In genomic region chr8:121591178-121592066, GRCm38 (mm10) we compare ENCODE assay signal across 8 mouse cellular contexts. TPM values are rescaled to one million over a fixed set of nuclear protein-coding genes. Genes with fewer than 3 reads are reported as not detected.
DNase-seq lines count a peak whose midpoint lies in the region; ATAC-seq and TF ChIP-seq lines count a peak whose summit lies in the region.

No protein-coding gene starts in this region.

- TF ChIP-seq CTCF in C2C12 (IDR thresholded peaks at IDR 0.05; ENCODE audit: control insufficient read depth, insufficient read depth, insufficient read length) (no peak), Patski (IDR thresholded peaks at IDR 0.05) (no peak)
- peak; percentile 69 for TF ChIP-seq CTCF in hindbrain, postnatal 0 days (IDR thresholded peaks at IDR 0.05; ENCODE audit: low read depth)

- POLR2A ChIA-PET in Patski (lab: Charles Lee), result interaction anchor here (0.6 to 4.1 kb wide), 5 partner anchors 12 to 71 kb away, joined by 3 to 25 read pairs (median 3); partner anchors contain the start of gene Fbxo31

- no peak overlapping the region for H3K27ac ChIP-seq in forebrain, embryonic 11.5 days (ENCODE audit: low read depth, low read length)
- peak overlapping the region; percentile 91 for H3K27ac ChIP-seq in hindbrain, postnatal 0 days
- peak overlapping the region; percentile 97 for H3K27ac ChIP-seq in liver, embryonic 13.5 days

- peak overlapping the region; percentile 89 for H3K4me2 ChIP-seq in forebrain, embryonic 11.5 days (ENCODE audit: low read depth, low read length, severe bottlenecking)
- H3K4me2 ChIP-seq in hindbrain, postnatal 0 days (ENCODE audit: low read depth, low read length), result peak overlapping the region; percentile 93
- peak overlapping the region; percentile 87 for H3K4me2 ChIP-seq in liver, embryonic 13.5 days
- peak overlapping the region; percentile 82 for H3K4me2 ChIP-seq in myocyte (ENCODE audit: low read depth)

- in situ Hi-C loops in Patski (cut with MboI; ENCODE audit: low pct_unique_long_range_greater_than_20kb), result loop anchor here (5.0 kb wide), 1 partner anchor 44 kb away; no protein-coding TSS in a partner anchor

- CTCF ChIA-PET in Patski (lab: Charles Lee), result interaction anchor here (1.0 to 1.7 kb wide), 7 partner anchors 11 to 93 kb away, joined by 3 to 7 read pairs (median 4); no protein-coding TSS in a partner anchor

- peak overlapping the region; percentile 77 for H3K9ac ChIP-seq in forebrain, embryonic 11.5 days (ENCODE audit: low read length)
- peak overlapping the region; percentile 91 for H3K9ac ChIP-seq in hindbrain, postnatal 0 days (replicated peaks; ENCODE audit: low read length)
- H3K9ac ChIP-seq in liver, embryonic 13.5 days, result peak overlapping the region; percentile 96

- no peaks in the 10 kb centered on the region for H3K9me3 ChIP-seq in forebrain, embryonic 11.5 days (ENCODE audit: control insufficient read depth, low read length)
- no peaks in the 10 kb centered on the region for H3K9me3 ChIP-seq in hindbrain, postnatal 0 days (ENCODE audit: low read length)
- H3K9me3 ChIP-seq in liver, embryonic 13.5 days (replicated peaks), result no peaks in the 10 kb centered on the region

- no peak for DNase-seq in Patski (ENCODE audit: low read depth, low spot score)
- DNase-seq in forebrain, embryonic 11.5 days (ENCODE audit: low spot score), result no peak
- DNase-seq in hindbrain, postnatal 0 days (ENCODE audit: low spot score), result peak; percentile 54
- DNase-seq in liver, embryonic 13.5 days, result peak; percentile 51
- DNase-seq in yolk sac, embryonic 10.5 days (ENCODE audit: low spot score), result peak; percentile 45
- DNase-seq in urinary bladder, adult 18-20 months (ENCODE audit: low spot score in 2 of 2), result no peak

- no peak for TF ChIP-seq POLR2A in myocyte (IDR thresholded peaks at IDR 0.05; ENCODE audit: insufficient read length, low read depth)

- H3K36me3 ChIP-seq in C2C12 (ENCODE audit: control insufficient read depth, insufficient read depth), result peaks cover 21% of the 10 kb centered on the region
- H3K36me3 ChIP-seq in forebrain, embryonic 11.5 days (ENCODE audit: control insufficient read depth, insufficient read depth, low read length), result no peaks in the 10 kb centered on the region
- peaks cover 7% of the 10 kb centered on the region; the same call in 1 of the 2 replicates for H3K36me3 ChIP-seq in hindbrain, postnatal 0 days (ENCODE audit: insufficient read depth, low read length)
- H3K36me3 ChIP-seq in liver, embryonic 13.5 days, result peaks cover 39% of the 10 kb centered on the region
- peaks cover 10% of the 10 kb centered on the region for H3K36me3 ChIP-seq in myocyte (ENCODE audit: control insufficient read depth, insufficient read depth)

- H3K79me2 ChIP-seq in C2C12 (ENCODE audit: control insufficient read depth, insufficient read depth), result peaks cover 33% of the 10 kb centered on the region
- H3K79me2 ChIP-seq in myocyte (ENCODE audit: control insufficient read depth, insufficient read depth), result peaks cover 35% of the 10 kb centered on the region

- peak; percentile 26 for ATAC-seq in Patski
- no peak; the same call in 1 of the 2 replicates for ATAC-seq in forebrain, embryonic 11.5 days (replicated peaks; ENCODE audit: low FRiP score)
- peak; percentile 12; the same call in 1 of the 2 replicates for ATAC-seq in hindbrain, postnatal 0 days
- ATAC-seq in liver, embryonic 13.5 days (ENCODE audit: low read depth), result peak; percentile 9

- peaks cover 23% of the 10 kb centered on the region for H3K79me3 ChIP-seq in C2C12 (ENCODE audit: low read depth)

- no peaks in the 10 kb centered on the region for H3K27me3 ChIP-seq in C2C12 (ENCODE audit: control insufficient read depth, insufficient read depth, insufficient read length)
- H3K27me3 ChIP-seq in Patski, result no peaks in the 10 kb centered on the region
- H3K27me3 ChIP-seq in forebrain, embryonic 11.5 days (ENCODE audit: control insufficient read depth, insufficient read depth, low read length), result no peaks in the 10 kb centered on the region
- no peaks in the 10 kb centered on the region for H3K27me3 ChIP-seq in hindbrain, postnatal 0 days (ENCODE audit: insufficient read depth, low read length)
- H3K27me3 ChIP-seq in liver, embryonic 13.5 days, result no peaks in the 10 kb centered on the region
- no peaks in the 10 kb centered on the region for H3K27me3 ChIP-seq in myocyte (ENCODE audit: control insufficient read depth, insufficient read depth, insufficient read length)

- H3K4me1 ChIP-seq in forebrain, embryonic 11.5 days (replicated peaks; ENCODE audit: control insufficient read depth, insufficient read depth, low read length), result peaks cover 10% of the 10 kb centered on the region; the same call in 1 of the 2 replicates
- H3K4me1 ChIP-seq in hindbrain, postnatal 0 days (ENCODE audit: insufficient read depth, low read length), result peaks cover 19% of the 10 kb centered on the region
- peaks cover 60% of the 10 kb centered on the region for H3K4me1 ChIP-seq in liver, embryonic 13.5 days (replicated peaks)

- WGBS in forebrain, embryonic 11.5 days, result 20% methylated on average over 20 of the region's 20 CpGs
- WGBS in hindbrain, postnatal 0 days, result 17% methylated on average over 20 of the region's 20 CpGs
- 15% methylated on average over 20 of the region's 20 CpGs for WGBS in liver, embryonic 13.5 days (ENCODE audit: insufficient replicate concordance)

- peak overlapping the region; percentile 80 for H3K4me3 ChIP-seq in C2C12 (ENCODE audit: insufficient read depth, poor library complexity, severe bottlenecking)
- peak overlapping the region; percentile 90 for H3K4me3 ChIP-seq in forebrain, embryonic 11.5 days (ENCODE audit: low read depth, low read length)
- peak overlapping the region; percentile 83 for H3K4me3 ChIP-seq in hindbrain, postnatal 0 days (ENCODE audit: low read length)
- peak overlapping the region; percentile 99 for H3K4me3 ChIP-seq in liver, embryonic 13.5 days (replicated peaks)
- H3K4me3 ChIP-seq in myocyte, result peak overlapping the region; percentile 45

- peak overlapping the region; percentile 88 for H3ac ChIP-seq in C2C12 (ENCODE audit: control insufficient read depth, insufficient read length, low read depth)
- H3ac ChIP-seq in myocyte (ENCODE audit: control insufficient read depth, insufficient read length), result peak overlapping the region; percentile 90

TF ChIP-seq in C2C12, 6 proteins besides CTCF, POLR2A, EP300 and RAD21:
- TF ChIP-seq USF1 (IDR thresholded peaks at IDR 0.05; ENCODE audit: low read depth) (peak; percentile 60), MYOD1 (IDR thresholded peaks at IDR 0.05; ENCODE audit: control insufficient read depth, insufficient read length, low read depth) (no peak)

TF ChIP-seq in myocyte, 11 proteins besides CTCF, POLR2A, EP300 and RAD21:
- TF ChIP-seq USF1 (IDR thresholded peaks at IDR 0.05; ENCODE audit: low read depth) (peak; percentile 56), E2F4 (IDR thresholded peaks at IDR 0.05; ENCODE audit: insufficient read depth) (no peak)

RNA-seq across cellular contexts. Expression of gene Map1lc3b, which starts 1.3 kb away (rescaled TPM):
- polyA plus RNA-seq in C2C12 (2012; fragmentation: generic; extraction: Trizol) (101 TPM), Patski (2021) (196 TPM), myocyte (2012; fragmentation: generic; extraction: Trizol) (186 TPM)
- polyA plus RNA-seq in forebrain, embryonic 11.5 days (2014; fragmentation: Nextera tagmentation; extraction: Ambion mirVana), result 213 and 217 TPM in 2 replicates
- 274 and 288 TPM in 2 replicates for total RNA-seq in hindbrain, postnatal 0 days (2014; rRNA removed)
- polyA plus RNA-seq in hindbrain, postnatal 0 days (2015; fragmentation: Nextera tagmentation; extraction: Ambion mirVana), result 346 and 360 TPM in 2 replicates
- 135 and 144 TPM in 2 replicates for polyA plus RNA-seq in liver, embryonic 13.5 days (2015; fragmentation: Nextera tagmentation; extraction: Ambion mirVana)

RNA-seq across cellular contexts. Expression of gene Fbxo31, which starts 12.8 kb away (rescaled TPM):
- polyA plus RNA-seq in C2C12 (2012; fragmentation: generic; extraction: Trizol) (9.4 TPM), Patski (2021) (19.9 TPM), myocyte (2012; fragmentation: generic; extraction: Trizol) (23.3 TPM)
- polyA plus RNA-seq in forebrain, embryonic 11.5 days (2014; fragmentation: Nextera tagmentation; extraction: Ambion mirVana), result 17.2 and 19.6 TPM in 2 replicates
- 70.4 and 77.4 TPM in 2 replicates for total RNA-seq in hindbrain, postnatal 0 days (2014; rRNA removed)
- 33.2 and 34.9 TPM in 2 replicates for polyA plus RNA-seq in hindbrain, postnatal 0 days (2015; fragmentation: Nextera tagmentation; extraction: Ambion mirVana)
- polyA plus RNA-seq in liver, embryonic 13.5 days (2015; fragmentation: Nextera tagmentation; extraction: Ambion mirVana), result 10.4 and 11.3 TPM in 2 replicates

RNA-seq across cellular contexts. Expression of gene 1700018B08Rik, which starts 47.3 kb away (rescaled TPM):
- not detected for polyA plus RNA-seq in C2C12 (2012; fragmentation: generic; extraction: Trizol)
- not detected for polyA plus RNA-seq in Patski (2021)
- polyA plus RNA-seq in forebrain, embryonic 11.5 days (2014; fragmentation: Nextera tagmentation; extraction: Ambion mirVana), result not detected in 2 replicates
- total RNA-seq in hindbrain, postnatal 0 days (2014; rRNA removed), result 1.1 TPM in 1 of 2 replicates, not detected in the other
- polyA plus RNA-seq in hindbrain, postnatal 0 days (2015; fragmentation: Nextera tagmentation; extraction: Ambion mirVana), result not detected in 2 replicates
- not detected in 2 replicates for polyA plus RNA-seq in liver, embryonic 13.5 days (2015; fragmentation: Nextera tagmentation; extraction: Ambion mirVana)
- polyA plus RNA-seq in myocyte (2012; fragmentation: generic; extraction: Trizol), result not detected

Comparison
In these comparisons a context has a peak if more than half of its experiments do, and no peak if none do; other contexts are left out.
1. H3K4me3 ChIP-seq: peak in every context shown above with its lines; median percentile 99 in liver, embryonic 13.5 days; 90 in forebrain, embryonic 11.5 days; 83 in hindbrain, postnatal 0 days; 80 in C2C12; 45 in myocyte.
2. DNase-seq: peak in hindbrain, postnatal 0 days (single experiment), liver, embryonic 13.5 days (single experiment) and yolk sac, embryonic 10.5 days (single experiment); none in Patski (single experiment), forebrain, embryonic 11.5 days (single experiment) and urinary bladder, adult 18-20 months (0 of 2).
3. Peak in every context shown above with its lines, with median percentiles within 50 percentile points of each other: H3K4me2 ChIP-seq and H3K9ac ChIP-seq.